Mouse (Mus musculus): ENCODE results near the gene St3gal5. TPM values are rescaled to one million over a fixed set of nuclear protein-coding genes. Genes with fewer than 3 reads are reported as not detected.

Gene St3gal5
- 15.6 and 51.6 TPM in 2 replicates for polyA plus RNA-seq (2012; ENCODE audit: low replicate concordance)

DNA sequence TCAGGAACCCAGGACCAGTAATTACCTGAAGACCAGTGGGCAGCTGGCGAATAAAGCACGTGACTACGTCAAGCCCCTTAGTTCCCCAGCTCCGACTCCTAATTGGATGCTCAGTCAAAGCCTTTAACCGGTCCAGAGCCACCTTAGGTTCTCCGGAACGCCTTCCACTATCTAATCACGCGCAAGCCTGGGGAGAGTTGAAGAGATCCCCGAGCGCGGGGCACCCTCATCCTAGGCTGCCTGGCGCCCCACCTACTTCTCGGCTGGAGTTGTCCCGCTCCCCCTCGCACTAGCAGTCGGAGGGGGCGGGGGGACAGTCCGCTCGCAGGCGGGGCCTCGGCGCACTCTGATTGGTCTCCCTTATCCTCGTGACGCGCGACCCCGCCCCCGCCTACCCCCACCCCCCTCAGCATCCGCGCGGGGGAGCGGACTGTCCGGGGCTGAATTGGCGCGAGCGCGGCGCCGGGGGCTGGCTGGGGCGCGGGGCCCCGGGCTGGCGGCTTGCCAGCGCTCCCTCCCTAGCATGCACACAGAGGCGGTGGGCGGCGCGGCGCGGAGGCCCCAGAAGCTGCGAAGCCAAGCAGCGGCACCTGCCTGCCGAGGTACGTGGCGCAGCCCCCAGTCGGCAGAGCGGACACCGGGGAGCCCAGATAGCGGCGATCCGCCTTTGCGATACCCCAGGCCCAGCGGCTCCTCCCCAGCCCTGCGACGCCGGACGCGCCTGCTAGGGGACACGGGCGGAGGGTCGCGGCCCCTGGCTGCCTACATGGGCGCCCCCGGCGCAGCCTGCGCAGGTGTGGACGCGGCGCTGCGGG lies at the start of gene St3gal5:
St3gal5 (plus strand) TSS at position 412 of the 815 bp plus-strand sequence.

Other genes starting within 250 kb of the St3gal5 start
- 2.7 and 4.1 TPM in 2 replicates for gene Ptcd3, start 188.8 kb upstream of the St3gal5 start, polyA plus RNA-seq (2012; ENCODE audit: low replicate concordance)
- gene Polr1a, start 188.5 kb upstream of the St3gal5 start, polyA plus RNA-seq (2012; ENCODE audit: low replicate concordance): 9.4 and 17.2 TPM in 2 replicates
- gene Atoh8, start 138.0 kb downstream of the St3gal5 start, polyA plus RNA-seq (2012; ENCODE audit: low replicate concordance): 0.36 and 0.68 TPM in 2 replicates
- not detected in 2 replicates for gene Sftpb, start 207.0 kb downstream of the St3gal5 start, polyA plus RNA-seq (2012; ENCODE audit: low replicate concordance)
- 9.0 and 13.2 TPM in 2 replicates for gene Usp39, start 247.6 kb downstream of the St3gal5 start, polyA plus RNA-seq (2012; ENCODE audit: low replicate concordance)
- 32.5 and 108 TPM in 2 replicates for gene 0610030E20Rik, start 249.7 kb downstream of the St3gal5 start, polyA plus RNA-seq (2012; ENCODE audit: low replicate concordance)

All from hematopoietic multipotent progenitor cell, adult 10-12 weeks (in vitro differentiated cells).